Mouse (Mus musculus): Measurements from ENCODE around the gene Nfib. TPM values are rescaled to one million over a fixed set of nuclear protein-coding genes. Genes with fewer than 3 reads are reported as not detected.
A peak's percentile ranks its signal among the peaks of the same experiment; 100 is the strongest.

The Nfib gene
- polyA plus RNA-seq, 1 experiment from 2014 or later, result 13.5 TPM

DNA sequence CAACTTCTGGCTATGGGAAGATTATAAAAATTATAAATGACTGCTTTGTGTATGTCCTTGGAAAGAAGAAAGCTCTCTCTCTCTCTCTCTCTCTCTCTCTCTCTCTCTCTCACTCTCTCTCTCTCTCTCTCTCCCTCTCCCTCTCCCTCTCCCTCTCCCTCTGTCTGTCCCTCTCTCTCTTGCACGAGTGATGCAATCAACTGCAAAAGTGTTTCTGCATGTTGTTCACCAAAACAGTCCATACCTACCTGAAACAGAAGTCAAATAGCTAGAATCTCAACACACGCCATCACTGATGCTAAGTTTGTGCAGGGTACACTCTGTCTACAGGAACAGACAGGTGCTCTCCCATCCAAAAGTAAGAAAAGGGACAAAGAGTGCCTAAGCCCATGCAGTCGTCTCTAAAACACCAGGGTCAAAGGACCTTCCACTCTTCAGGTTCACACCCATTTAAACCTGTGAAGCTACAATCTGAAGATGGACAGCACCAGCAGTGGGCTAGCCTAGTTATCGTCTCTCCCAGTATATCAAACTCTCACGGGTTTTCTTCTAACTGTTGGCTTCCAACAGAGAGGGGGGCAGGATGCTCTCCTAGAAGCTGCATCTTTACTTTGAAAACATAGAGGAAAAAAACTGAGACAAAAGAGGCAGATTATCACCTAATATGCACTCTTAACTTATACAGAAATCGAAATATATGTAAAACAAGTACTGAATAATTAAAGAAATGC, 380.0 kb downstream of the Nfib start:
- no peak for ATAC-seq
- Histone ChIP-seq H3K4me2 (replicated peaks; ENCODE audit: low read depth) (no peak overlapping the region), H3K9ac (ENCODE audit: low read depth, low read length) (no peak overlapping the region), H3K27ac (ENCODE audit: low read depth, low read length) (no peak overlapping the region), H3K4me1 (replicated peaks; ENCODE audit: control insufficient read depth, insufficient read depth, low read length) (no peaks in the 10 kb centered on the region), H3K36me3 (ENCODE audit: control insufficient read depth, insufficient read depth) (peaks cover 29% of the 10 kb centered on the region), H3K4me3 (ENCODE audit: low read depth, low read length) (no peak overlapping the region), H3K27me3 (replicated peaks; ENCODE audit: control insufficient read depth, insufficient read depth, low read length) (no peaks in the 10 kb centered on the region), H3K9me3 (ENCODE audit: control insufficient read depth) (no peaks in the 10 kb centered on the region)
- 76% methylated on average over 6 of the region's 6 CpGs for WGBS
- TF ChIP-seq CTCF (IDR thresholded peaks at IDR 0.05; ENCODE audit: low read depth), result no peak

DNA sequence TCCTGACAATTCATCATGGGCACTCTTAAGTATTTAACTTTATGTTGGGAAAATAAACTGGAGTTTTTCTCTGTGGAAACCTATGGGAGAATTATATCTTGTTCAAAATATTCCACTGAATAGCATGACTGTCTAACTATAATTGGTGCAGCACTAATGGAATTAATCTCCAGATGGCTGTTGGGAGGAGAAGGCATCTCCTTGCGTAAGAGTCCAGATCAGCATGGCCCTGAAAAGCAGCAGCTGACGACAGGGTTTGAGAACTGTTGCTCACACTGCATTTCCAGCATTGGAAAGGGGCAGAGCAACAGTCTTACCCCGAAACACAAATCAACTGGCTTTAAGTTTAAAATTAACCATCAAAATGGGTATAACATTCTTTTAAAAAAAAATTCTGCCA, 380.6 kb downstream of the Nfib start:
- H3K9ac ChIP-seq (ENCODE audit: low read depth, low read length), result no peak overlapping the region
- no peak overlapping the region for H3K4me3 ChIP-seq (ENCODE audit: low read depth, low read length)
- peaks cover 35% of the 10 kb centered on the region for H3K36me3 ChIP-seq (ENCODE audit: control insufficient read depth, insufficient read depth)
- 75% methylated on average over 3 of the region's 3 CpGs for WGBS
- no peak for TF ChIP-seq CTCF (IDR thresholded peaks at IDR 0.05; ENCODE audit: low read depth)
- H3K9me3 ChIP-seq (ENCODE audit: control insufficient read depth), result no peaks in the 10 kb centered on the region
- no peaks in the 10 kb centered on the region for H3K27me3 ChIP-seq (replicated peaks; ENCODE audit: control insufficient read depth, insufficient read depth, low read length)
- ATAC-seq, result no peak
- no peak overlapping the region for H3K27ac ChIP-seq (ENCODE audit: low read depth, low read length)
- no peak overlapping the region for H3K4me2 ChIP-seq (replicated peaks; ENCODE audit: low read depth)
- H3K4me1 ChIP-seq (replicated peaks; ENCODE audit: control insufficient read depth, insufficient read depth, low read length), result no peaks in the 10 kb centered on the region

- Histone ChIP-seq H3K27ac (ENCODE audit: low read depth, low read length) (no peak overlapping the region), H3K4me3 (ENCODE audit: low read depth, low read length) (no peak overlapping the region), H3K4me1 (replicated peaks; ENCODE audit: control insufficient read depth, insufficient read depth, low read length) (no peaks in the 10 kb centered on the region), H3K9me3 (ENCODE audit: control insufficient read depth) (no peaks in the 10 kb centered on the region), H3K36me3 (ENCODE audit: control insufficient read depth, insufficient read depth) (peaks cover 47% of the 10 kb centered on the region), H3K4me2 (replicated peaks; ENCODE audit: low read depth) (no peak overlapping the region), H3K27me3 (replicated peaks; ENCODE audit: control insufficient read depth, insufficient read depth, low read length) (no peaks in the 10 kb centered on the region), H3K9ac (ENCODE audit: low read depth, low read length) (no peak overlapping the region)
- no peak for TF ChIP-seq CTCF (IDR thresholded peaks at IDR 0.05; ENCODE audit: low read depth)
- no peak for ATAC-seq
- WGBS, result 84% methylated on average over 4 of the region's 4 CpGs
Measured at GRCm38 (mm10) chr4:82321008-82321407, 384.5 kb downstream of the Nfib start.

DNA sequence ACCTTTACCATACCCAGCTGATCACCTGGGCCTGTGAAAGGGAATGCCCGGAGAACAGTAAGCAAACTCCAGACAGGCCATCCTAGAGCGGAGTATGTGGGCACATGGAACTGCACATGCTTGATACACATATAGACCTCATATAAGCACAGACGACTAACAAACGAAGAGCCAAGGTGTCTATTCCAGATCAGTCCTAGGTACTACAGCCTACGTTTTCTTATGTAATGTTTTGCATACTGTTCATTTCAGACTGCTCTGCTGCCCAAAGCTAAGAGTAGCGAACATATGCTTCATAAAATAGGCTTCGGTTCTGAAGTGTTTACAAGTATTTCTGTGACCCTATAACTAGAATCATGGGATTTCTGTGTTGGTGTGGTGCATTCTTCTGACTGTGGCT, 386.2 kb downstream of the Nfib start:
- H3K27ac ChIP-seq (ENCODE audit: low read depth, low read length), result no peak overlapping the region
- 77% methylated on average over 7 of the region's 7 CpGs for WGBS
- no peak for TF ChIP-seq CTCF (IDR thresholded peaks at IDR 0.05; ENCODE audit: low read depth)
- no peaks in the 10 kb centered on the region for H3K9me3 ChIP-seq (ENCODE audit: control insufficient read depth)
- no peaks in the 10 kb centered on the region for H3K4me1 ChIP-seq (replicated peaks; ENCODE audit: control insufficient read depth, insufficient read depth, low read length)
- no peak for ATAC-seq
- peaks cover 40% of the 10 kb centered on the region for H3K36me3 ChIP-seq (ENCODE audit: control insufficient read depth, insufficient read depth)
- no peaks in the 10 kb centered on the region for H3K27me3 ChIP-seq (replicated peaks; ENCODE audit: control insufficient read depth, insufficient read depth, low read length)
- H3K4me2 ChIP-seq (replicated peaks; ENCODE audit: low read depth), result no peak overlapping the region
- no peak overlapping the region for H3K4me3 ChIP-seq (ENCODE audit: low read depth, low read length)
- H3K9ac ChIP-seq (ENCODE audit: low read depth, low read length), result no peak overlapping the region

GRCm38 (mm10) chr4:82316168-82316567, 389.4 kb downstream of the Nfib start:
- Histone ChIP-seq H3K4me3 (ENCODE audit: low read depth, low read length) (no peak overlapping the region), H3K4me1 (replicated peaks; ENCODE audit: control insufficient read depth, insufficient read depth, low read length) (no peaks in the 10 kb centered on the region), H3K9me3 (ENCODE audit: control insufficient read depth) (no peaks in the 10 kb centered on the region), H3K27me3 (replicated peaks; ENCODE audit: control insufficient read depth, insufficient read depth, low read length) (no peaks in the 10 kb centered on the region), H3K4me2 (replicated peaks; ENCODE audit: low read depth) (no peak overlapping the region), H3K36me3 (ENCODE audit: control insufficient read depth, insufficient read depth) (peaks cover 22% of the 10 kb centered on the region), H3K9ac (ENCODE audit: low read depth, low read length) (no peak overlapping the region), H3K27ac (ENCODE audit: low read depth, low read length) (no peak overlapping the region)
- 76% methylated on average over 6 of the region's 6 CpGs for WGBS
- no peak for TF ChIP-seq CTCF (IDR thresholded peaks at IDR 0.05; ENCODE audit: low read depth)
- no peak for ATAC-seq

GRCm38 (mm10) chr4:82315710-82316109, 389.8 kb downstream of the Nfib start:
- Histone ChIP-seq H3K9ac (ENCODE audit: low read depth, low read length) (no peak overlapping the region), H3K4me1 (replicated peaks; ENCODE audit: control insufficient read depth, insufficient read depth, low read length) (no peaks in the 10 kb centered on the region), H3K36me3 (ENCODE audit: control insufficient read depth, insufficient read depth) (peaks cover 20% of the 10 kb centered on the region), H3K4me2 (replicated peaks; ENCODE audit: low read depth) (no peak overlapping the region), H3K27me3 (replicated peaks; ENCODE audit: control insufficient read depth, insufficient read depth, low read length) (no peaks in the 10 kb centered on the region), H3K9me3 (ENCODE audit: control insufficient read depth) (no peaks in the 10 kb centered on the region), H3K4me3 (ENCODE audit: low read depth, low read length) (no peak overlapping the region), H3K27ac (ENCODE audit: low read depth, low read length) (no peak overlapping the region)
- no peak for TF ChIP-seq CTCF (IDR thresholded peaks at IDR 0.05; ENCODE audit: low read depth)
- 60% methylated on average over 2 of the region's 2 CpGs for WGBS
- ATAC-seq, result peak; percentile 86

All from intestine, postnatal 0 days (tissue).